Mouse (Mus musculus): ENCODE data around the gene Ghr. TPM values are rescaled to one million over a fixed set of nuclear protein-coding genes. Genes with fewer than 3 reads are reported as not detected.

Gene Ghr
- total RNA-seq, 1 experiment from 2014 or later, result 55.4 TPM

DNA sequence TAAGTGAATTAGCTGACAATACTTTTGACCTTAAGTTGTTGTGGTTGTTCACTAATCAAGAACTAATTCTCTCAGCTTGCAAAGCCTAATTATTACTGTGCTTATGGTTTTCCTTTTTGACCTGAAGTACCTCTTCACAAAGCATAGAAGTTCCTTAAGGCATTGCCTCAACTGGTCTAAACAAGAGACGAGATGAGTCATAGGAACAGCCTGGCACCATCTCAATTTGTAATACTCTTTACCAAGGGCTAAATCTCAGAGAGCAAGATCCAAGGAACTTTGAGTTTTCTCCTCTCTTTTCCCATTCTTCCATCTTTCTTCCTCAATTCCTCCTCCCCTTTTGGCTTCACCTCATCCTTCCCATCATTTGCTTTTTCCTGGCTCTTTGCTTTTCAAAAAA is 69.3 kb downstream of the Ghr start:
- DNase-seq, result no peak

DNA sequence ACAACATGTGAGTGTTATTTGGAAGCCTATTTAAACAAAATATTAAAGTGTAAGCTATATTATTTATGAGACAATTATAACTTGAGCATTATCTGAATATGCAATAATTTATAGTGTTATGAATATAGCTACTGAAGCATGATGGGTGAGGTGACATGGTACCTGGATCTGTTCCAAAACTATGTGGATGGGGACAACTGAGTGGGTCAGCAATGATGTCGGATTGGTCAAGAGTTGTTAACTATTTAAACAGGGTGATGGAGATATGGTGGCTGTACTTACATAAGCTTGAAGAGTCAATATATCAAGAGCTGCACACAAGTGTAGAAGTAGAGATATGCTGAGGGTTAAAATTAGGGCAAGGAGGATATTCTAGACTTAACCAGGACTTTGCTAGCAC is 70.9 kb downstream of the Ghr start:
- DNase-seq, result no peak

DNA sequence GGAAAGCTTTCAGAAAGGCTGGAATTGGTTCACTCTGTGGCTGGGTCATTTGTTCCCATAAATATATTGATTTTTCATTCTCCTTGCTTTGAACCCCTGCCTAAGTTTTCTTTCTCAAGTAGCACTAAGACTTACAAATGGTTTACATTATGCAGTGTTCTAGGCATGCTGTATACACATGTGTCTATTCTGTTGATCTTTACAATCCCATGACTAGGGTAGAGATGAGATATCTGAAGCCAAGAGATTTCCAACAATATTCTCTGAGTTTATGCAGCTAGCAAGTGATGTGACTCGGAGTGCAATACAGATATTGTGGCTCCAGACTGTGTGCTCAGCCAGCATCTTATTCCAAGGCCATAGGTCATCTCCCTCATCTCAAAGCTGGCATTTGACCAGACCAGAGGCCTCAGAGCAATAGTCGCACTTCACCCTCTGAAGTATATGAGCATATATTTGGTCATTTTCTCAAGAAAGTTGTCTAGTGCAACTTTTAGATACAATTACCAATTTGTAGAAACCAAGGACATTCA is 71.6 kb downstream of the Ghr start:
- DNase-seq, result no peak

DNA sequence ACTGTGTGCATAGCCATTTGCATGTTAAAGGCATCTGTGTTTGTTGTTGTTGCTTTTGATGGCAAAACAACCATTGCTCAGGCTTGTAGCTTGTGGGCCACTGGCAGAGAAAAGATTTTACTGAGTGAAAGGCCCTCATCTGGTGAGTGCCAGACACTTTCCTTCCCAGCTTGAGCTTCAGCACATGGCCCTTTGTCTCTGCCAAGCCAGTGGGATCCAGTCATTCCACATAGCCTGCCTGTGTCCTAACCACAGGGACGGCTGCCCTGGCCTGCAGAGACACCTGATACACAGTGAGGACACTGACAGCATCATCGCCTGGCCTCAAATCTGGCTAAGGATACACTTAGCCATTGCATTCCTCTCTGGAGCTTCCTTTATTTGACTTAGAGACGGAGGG is 74.2 kb downstream of the Ghr start:
- DNase-seq, result no peak

DNA sequence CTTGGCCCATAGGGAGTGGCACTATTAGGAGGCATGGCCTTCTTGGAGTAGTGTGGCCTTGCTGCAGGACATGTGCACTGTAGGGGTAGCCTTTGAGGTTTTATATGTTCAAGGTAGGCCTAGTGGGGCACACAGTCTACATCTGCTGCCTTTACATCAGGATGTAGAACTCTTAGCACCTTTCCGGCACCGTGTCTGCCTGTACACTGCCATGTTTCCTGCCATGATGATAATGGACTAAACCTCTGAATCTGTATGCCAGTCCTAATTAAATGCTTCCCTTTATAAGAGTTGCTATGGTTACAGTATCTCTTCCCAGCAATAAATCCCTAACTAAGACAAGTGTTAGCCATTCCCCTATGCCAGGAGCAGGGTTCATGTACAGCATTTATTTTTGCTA is 76.0 kb downstream of the Ghr start:
- DNase-seq, result no peak

DNA sequence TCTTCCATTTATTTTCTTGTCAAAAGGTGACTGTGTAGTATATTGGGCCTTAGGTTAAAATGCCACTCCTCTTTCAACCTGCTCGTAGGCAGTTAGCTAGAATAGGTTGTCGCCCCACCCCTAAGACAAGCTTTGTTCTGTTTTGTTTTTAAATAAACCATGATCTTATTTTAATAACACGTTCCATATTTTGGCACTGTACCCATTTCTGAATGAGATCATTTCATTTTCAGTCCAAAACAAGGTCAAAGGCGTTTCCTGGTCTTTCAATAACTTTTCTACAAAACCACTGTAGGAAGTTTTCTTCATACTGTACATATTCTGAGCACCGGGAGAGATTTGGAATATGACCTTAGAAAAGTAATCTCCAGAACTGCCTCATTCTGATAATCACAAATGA is 78.6 kb downstream of the Ghr start:
- no peak for DNase-seq

DNA sequence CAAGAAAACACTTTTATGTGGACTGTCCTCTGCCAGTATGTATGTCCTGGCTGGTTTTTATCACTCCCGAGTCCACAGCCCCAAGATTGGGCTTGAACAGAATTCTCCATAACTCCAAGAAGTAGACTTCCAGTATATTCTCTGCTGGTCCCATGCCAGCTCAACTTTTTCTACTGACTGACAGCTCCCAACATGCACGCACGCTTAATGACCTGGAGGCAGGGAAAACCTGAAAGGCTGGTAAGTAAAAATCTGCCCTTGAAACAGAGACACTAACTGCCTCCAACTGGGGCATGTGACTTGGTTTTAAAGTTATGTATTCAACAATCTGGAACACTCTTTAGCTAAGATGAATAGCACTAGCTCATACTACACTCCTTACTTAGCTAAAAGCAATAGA is 81.6 kb downstream of the Ghr start:
- DNase-seq, result no peak

DNA sequence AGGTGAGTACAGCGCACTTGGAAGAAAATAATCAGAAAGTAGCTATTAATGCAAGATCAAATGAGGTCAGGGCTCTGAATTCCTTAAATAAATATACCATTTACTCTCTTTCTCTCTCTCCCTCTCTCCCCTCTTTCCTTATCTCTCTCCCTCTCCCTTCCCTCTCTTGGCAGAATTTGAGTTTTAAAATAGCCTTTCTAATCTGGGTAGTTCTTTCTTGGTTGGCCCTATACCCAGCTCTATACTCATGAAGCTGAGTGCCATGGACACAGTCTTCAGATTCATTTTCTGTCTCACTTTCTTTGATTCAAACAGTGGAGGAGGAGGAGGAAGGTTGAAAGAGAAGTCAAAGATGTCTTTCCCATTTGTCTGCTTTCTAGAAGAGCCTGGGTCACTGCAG is 84.3 kb downstream of the Ghr start:
- DNase-seq, result no peak

DNA sequence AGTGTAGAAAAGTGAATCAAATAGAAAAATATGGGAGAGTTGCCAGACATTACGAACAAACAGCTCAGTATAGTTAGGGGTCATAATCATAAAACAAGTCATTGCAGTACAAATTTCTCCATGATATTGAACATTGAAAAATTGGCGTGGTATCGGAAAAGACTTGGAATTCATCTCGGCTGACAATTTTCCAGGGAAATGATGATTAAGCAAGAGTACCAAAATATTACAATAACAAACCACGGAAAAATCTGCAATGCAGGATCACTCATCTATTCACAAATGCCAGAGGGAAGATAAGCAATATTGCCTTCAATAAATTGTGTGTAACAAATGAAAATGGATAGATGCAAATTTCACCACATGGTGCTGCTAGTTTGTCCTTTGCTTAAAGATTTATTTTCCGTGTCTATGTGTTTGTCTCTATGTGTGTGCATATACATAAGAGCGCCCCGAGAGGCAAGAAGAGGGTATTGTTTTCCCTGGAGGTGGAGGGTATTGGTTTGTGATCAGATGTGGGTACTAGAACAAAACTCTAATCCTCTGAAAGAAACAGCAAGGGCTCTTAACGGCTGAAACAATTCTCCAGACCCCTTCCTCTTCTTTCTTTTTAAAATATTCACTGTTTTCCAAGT is 85.2 kb downstream of the Ghr start:
- no peak for DNase-seq

DNA sequence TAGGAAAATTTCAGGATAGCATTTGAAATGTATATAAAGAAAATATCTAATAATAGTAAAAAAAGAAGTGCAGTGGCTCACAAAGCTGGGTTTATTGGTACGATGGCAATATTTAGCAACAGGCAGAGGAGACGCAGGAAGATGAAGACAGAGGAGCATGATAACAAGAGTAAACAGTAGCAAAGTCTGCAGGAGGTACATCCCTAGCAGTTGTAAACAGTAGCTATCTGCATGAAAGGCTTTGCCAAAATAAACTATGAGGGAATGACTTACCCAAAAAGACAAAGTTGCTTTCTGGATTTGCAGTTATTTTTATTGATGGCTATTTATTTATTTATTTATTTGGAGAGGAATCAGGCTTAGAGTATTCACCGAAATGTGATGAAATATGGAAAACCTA is 92.4 kb downstream of the Ghr start:
- DNase-seq, result no peak

DNA sequence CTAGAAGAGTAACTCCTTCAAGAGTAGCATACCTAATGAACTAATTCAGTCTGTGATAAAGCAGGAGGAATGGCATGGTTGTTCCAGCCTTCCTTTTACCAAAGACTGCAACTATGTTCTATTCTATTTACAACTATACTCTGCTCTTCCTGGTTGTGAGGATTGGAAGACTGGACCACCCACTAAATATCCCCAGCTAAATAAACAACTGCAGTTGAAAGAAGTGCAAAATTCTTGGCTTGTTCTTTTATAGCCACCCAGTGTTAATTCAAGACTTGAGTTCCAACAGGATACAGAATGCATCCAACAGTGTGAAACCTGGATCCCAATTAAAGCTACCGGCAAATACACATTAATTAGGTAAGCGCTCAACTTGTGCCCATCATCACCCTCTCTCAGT is 93.3 kb downstream of the Ghr start:
- DNase-seq, result no peak

DNA sequence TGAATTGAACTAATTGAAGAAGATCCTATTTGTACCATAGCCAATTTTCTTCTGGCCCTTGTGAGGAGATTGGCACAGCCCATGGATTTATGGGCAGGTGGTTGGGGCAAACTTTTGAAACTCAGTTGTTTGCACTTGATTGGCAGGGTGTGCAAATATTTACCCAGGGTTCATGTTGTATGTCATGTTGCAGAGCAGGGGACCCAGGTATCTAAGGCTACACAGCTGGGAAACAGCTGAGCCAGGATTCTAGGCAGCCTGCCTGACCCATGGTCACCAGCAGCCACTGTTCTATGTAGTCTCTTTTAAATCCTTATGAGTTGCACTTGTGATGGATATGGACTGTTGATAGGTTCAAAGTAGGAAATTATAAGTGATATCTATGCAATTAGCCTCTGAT is 94.1 kb downstream of the Ghr start:
- no peak for DNase-seq

DNA sequence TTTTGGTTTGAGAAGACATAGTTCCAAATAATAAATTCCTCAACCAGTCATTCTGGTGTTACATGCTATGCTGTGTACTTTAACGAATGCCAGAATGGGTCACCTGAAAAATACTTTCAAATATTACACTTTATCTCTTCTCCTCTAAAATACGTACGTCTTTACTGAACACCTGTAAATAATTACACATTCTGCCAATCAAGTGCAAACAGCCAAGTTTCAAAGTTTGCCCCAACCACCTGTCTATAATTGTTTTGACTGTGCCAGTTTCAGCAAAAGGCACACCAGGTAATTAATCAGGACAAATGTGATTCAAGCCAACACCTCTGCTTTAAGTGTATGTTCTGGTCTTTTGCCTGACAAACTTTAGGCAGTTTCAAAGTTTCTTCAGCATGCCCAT is 94.7 kb downstream of the Ghr start:
- DNase-seq, result no peak

DNA sequence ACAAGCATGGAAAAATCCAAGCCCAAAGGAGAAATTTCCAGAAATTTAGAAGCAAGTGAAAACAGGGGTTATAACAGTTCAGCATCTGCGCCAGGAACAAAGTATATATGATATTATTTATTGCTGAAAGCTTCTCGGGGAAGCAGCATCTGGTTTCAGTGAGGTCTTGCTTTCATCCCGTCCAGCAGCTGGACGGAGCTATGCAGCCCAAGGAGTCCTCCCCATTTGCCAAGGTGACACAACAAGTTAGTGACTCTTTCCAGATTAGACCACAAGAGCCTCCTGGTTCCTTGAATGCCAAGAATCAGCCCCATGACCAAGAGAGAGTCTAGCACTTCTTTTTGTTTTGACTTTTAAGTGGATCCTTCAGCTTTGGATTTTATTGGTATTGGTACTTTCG is 96.6 kb downstream of the Ghr start:
- DNase-seq, result no peak

DNA sequence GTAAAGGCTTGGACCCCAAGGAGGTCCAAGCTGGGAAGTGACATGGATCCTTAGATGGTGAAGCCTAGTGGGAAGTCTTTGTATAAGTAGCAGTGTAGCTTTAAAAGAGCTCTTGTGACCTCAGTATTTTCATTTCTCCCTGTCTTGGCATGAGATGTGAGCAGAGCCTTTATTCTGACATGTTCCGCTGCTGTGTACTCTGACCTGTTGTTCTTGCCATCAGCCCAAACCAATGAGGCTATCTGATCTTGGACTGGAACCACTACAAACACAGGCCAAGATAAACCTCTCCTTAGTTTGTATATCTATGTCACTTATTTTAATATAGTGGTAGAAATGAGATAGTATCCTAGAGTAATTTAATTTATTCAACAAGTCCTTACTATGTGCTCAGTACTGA is 97.9 kb downstream of the Ghr start:
- DNase-seq, result no peak

DNA sequence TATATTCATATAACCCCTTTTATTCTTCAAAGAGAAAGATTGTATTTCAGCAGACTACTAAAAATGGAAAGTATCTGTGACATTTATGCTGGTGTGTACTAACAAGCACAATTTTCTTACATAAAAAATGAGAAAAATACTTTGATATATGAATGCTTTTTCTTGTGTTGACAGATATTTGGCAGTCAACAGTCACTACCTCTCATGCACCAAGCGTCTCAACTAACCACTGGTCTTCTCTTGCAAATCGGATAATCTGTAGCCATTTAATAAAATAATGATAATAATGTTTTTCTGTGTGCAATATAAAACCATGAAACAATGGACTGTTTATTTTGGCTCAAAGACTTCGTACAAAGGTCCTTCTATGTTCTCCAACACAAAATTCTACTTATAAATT is 99.8 kb downstream of the Ghr start:
- no peak for DNase-seq

DNA sequence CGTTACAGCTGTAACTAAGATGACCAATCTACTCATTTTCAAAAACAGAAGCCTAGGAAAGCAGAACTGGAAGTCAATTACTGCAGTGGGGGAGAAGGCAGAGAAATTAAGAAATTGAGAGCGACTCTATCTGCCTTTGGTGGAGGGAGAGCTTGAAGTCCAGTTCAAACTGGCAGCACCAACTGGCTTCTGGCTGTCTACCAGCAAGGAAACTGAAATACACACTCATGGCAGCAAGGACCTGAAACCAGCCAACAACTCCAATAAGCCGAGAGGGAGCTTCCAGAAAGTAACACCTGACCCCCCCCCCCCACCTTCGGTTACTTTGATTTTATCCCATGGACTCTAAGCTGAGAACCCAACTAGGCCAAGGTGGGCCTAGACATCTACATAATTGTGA is 114.1 kb downstream of the Ghr start:
- DNase-seq, result no peak

DNA sequence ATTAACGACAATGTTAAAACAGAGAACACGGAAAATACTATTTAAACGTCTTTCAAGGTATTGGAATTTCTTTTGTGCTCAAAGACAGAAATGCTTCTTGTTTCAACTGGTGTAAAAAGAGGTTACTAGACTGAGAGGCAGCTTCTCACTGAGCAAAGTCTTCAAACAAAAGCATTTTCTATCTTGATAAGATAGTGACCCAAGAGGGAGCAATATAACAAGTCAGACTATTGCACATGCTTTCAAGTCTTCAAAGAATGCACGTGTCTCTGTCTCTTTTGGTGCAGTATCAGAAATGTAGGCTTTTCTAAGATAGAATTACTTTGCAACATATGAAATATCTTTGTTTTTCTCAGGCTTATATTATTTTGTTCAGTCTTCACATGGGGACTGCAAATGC is 116.7 kb downstream of the Ghr start:
- DNase-seq, result no peak

DNA sequence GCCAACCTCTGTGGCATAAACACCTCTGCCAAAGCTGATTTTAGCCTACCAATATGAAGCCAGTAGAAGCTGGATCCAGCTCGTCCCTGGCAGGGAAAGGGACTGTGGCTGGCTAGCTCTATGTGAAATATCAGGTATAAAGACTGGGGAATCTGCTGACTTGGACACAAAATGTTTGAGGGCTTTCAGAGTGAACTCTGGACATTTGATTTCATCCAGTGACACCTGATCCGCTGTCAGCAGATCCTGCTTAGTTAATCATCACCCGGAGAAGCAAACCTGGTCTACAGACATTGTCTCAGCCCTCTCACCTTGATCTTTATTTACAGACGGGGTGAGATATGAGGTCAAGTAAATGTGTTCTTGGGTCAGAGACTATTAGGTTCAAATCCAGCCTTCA is 118.5 kb downstream of the Ghr start:
- DNase-seq, result no peak

DNA sequence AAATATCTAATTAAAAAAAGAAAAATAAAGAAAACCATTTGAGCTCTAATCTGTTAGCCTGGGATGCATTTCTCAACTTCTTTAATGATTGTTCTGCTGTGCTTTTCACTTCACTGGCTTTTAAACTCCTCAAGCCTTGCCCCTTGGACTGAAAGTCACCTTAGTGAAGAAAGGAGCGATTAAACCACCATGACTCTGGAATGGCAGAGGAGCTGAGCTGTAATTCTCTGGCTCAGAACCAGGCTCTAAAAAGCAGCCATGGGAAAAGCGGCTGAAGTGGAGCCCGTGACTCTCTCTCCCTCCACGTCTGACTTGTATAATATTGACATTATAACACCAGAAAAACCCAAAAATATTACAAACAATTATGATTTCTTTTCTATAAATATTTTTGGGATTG is 126.7 kb downstream of the Ghr start:
- DNase-seq, result no peak

DNA sequence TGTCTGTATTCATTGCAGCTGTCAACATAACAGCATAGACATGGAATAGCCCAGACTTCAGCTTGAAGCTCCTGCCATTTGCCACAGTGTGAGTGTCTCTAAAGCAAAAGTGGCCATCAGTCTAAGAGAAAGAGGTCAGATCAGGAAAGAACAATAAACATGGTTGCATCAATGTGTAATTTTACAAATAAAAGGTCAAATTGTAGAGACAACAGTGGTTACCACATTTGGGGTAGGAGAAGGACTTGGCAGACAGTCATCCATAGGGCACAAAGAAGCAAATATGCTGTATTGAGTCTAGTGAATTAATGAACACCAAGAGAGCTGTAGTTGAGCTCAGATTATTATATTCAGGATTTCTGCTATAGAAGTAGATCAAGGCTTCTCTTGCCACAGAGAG is 127.7 kb downstream of the Ghr start:
- DNase-seq, result no peak

DNA sequence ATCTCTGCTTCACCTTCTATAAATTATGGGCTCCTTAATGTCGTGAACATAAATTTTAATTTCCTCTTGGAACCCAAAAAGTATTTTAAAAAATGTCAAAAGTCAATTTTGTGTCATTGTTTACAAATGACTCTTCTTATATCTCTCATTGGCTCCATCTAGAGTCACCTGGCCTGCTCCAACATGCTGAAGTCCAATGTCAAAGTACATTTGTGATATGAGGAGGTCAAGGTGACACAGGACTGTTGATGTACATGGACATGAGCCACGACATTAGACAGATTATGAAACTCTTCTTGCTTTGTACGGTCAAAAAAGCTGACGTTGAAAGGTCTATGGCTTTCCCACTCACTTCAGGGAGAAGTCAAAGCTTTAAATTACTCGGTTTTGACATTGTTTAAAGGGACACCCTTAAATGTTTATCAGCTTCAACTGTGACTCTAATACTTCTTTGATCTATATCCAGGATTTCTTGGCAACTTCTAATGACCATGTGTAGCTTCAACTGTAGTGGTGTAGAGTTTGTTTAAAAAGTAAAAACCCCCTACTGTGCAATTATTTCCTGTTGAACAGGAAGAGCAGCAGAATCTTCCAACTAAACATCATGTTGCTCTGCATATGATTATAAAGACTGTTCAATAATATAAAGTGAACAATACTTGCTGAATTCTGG is 131.1 kb downstream of the Ghr start:
- no peak for DNase-seq

DNA sequence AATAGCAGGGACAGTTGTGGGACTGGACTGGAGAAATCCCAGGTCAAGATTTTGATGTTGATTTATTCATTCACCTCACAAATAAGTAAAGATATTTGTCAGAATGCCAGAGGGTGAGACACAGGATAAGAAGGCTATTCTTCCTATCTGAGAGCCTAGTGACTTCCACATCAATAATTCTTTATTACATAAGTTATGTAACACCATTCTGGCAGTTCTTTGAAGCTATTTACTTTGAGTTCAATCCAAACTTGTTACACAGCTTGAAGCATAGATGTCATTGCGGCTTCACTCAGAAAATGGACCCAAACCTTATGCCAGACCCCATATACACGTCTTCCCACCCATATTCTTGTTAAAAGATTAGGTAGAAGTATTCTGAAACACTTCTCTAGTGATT is 133.7 kb downstream of the Ghr start:
- DNase-seq, result no peak

DNA sequence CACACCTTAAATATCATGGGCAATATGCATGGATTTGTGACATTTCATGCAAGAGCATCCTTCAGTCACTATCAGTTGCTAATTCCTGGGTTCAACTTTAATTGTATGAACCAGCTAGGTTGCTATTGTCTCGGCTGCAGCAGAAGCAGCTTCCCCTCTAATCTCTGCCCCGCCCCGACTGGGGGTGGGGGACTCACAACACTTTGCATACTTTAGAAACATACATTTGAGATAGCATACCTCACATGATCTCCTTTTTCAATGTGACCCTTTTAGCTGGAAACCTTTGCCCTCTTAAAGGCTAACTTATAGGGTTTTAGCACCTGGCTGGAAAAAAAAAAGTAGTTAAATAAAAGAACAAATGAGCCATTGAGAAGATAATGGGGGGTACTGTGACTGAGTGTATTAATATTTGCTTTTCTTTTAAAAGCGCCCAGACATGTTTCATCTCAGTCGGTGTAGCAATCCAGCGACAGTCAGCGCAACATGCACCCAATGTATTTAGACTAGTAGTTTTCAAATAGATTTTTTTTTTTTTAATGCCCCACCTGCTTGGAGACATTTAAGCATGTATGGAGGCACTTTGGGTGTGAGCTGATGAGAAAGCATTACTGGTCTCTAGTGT is 137.9 kb downstream of the Ghr start:
- no peak for DNase-seq
